Mouse (Mus musculus) intestine, embryonic 14.5 days (tissue): ENCODE results near the gene Grhpr. TPM values are rescaled to one million over a fixed set of nuclear protein-coding genes. Genes with fewer than 3 reads are reported as not detected.
"Not testable (repeated sequence)": the region's sequence is repeated elsewhere in the genome, so short reads cannot be mapped to it uniquely, and the experiment has no call there.

Experiments
- ATAC-seq: fragments of 200-750 bp; cut with Nextera tagmentation; replicated peaks from 2 replicates; pipeline ENCODE4 v1.8.0; 2017; ENCODE audit warnings: low read depth, moderate number of reproducible peaks, moderate TSS enrichment, moderate library complexity; ENCODE audit not compliant: low FRiP score, low TSS enrichment
- DNase-seq: peaks from one replicate; pipeline ENCODE4 v3.0.0-alpha.2; 2018; ENCODE audit warnings: low spot score
- H3K27ac ChIP-seq: fragments of 300-500 bp; sonication (generic); 2 replicates; pipeline ENCODE4 v1.5.1; 2014; ENCODE audit warnings: low read depth, mild to moderate bottlenecking, control low read depth
- H3K27me3 ChIP-seq: fragments of 300-500 bp; sonication (generic); replicated peaks from 2 replicates; pipeline ENCODE4 v1.6.1; 2014; ENCODE audit warnings: low read length, control low read depth; ENCODE audit not compliant: control insufficient read depth, insufficient read depth
- H3K36me3 ChIP-seq: fragments of 300-500 bp; sonication (generic); 2 replicates; pipeline ENCODE4 v1.6.1; 2014; ENCODE audit warnings: low read length, control low read depth; ENCODE audit not compliant: control insufficient read depth, insufficient read depth
- H3K4me1 ChIP-seq: fragments of 300-500 bp; sonication (generic); replicated peaks from 2 replicates; pipeline ENCODE4 v1.6.1; 2014; ENCODE audit warnings: low read length, control low read depth, mixed read lengths; ENCODE audit not compliant: control insufficient read depth, insufficient read depth
- H3K4me2 ChIP-seq: fragments of 300-500 bp; sonication (generic); 2 replicates; pipeline ENCODE4 v1.6.1; 2014; ENCODE audit warnings: low read length
- H3K4me3 ChIP-seq: fragments of 300-500 bp; sonication (generic); 2 replicates; pipeline ENCODE4 v1.5.1; 2014; ENCODE audit warnings: low read depth, low read length, control low read depth, mixed read lengths
- H3K9ac ChIP-seq: fragments of 300-500 bp; sonication (generic); 2 replicates; pipeline ENCODE4 v1.6.1; 2014; ENCODE audit warnings: mild to moderate bottlenecking, low read length
- H3K9me3 ChIP-seq: fragments of 300-500 bp; sonication (generic); 2 replicates; pipeline ENCODE4 v1.6.1; 2016; ENCODE audit warnings: low read length, control low read depth; ENCODE audit not compliant: control insufficient read depth
- WGBS: fragments of 180-500 bp; shearing (Covaris S2); extraction: QIAGEN DNeasy Blood & Tissue Kit; methylation state at CpG from one replicate; pipeline ENCODE4 v1.1.7; 2014; 5-methylcytosine and 5-hydroxymethylcytosine counted together
- polyA plus RNA-seq: library from polyadenylated mRNA; unstranded; fragments of >200 nt; fragmentation: Nextera tagmentation; extraction: Ambion mirVana; gene quantifications from 2 replicates; pipeline ENCODE4 v1.2.1, GENCODE M21; 2014

Grhpr gene
- polyA plus RNA-seq, 1 experiment from 2014 or later: 70.6 TPM

GRCm38 (mm10) chr4:44978175-44978574 lies 3.0 kb upstream of the Grhpr start:
- Histone ChIP-seq H3K27ac (no peak overlapping the region), H3K9me3 (no peaks in the 10 kb centered on the region), H3K36me3 (no peaks in the 10 kb centered on the region), H3K4me2 (no peak overlapping the region), H3K9ac (no peak overlapping the region), H3K4me3 (no peak overlapping the region), H3K27me3 (no peaks in the 10 kb centered on the region), H3K4me1 (peaks cover 7% of the 10 kb centered on the region)
- 63% methylated on average over 5 of the region's 5 CpGs for WGBS
- ATAC-seq (no peak), DNase-seq (no peak)

- Histone ChIP-seq H3K4me3 (no peak overlapping the region), H3K4me1 (peaks cover 9% of the 10 kb centered on the region), H3K27ac (no peak overlapping the region), H3K36me3 (0 out of 2 replicates have a peak, but pooled peaks cover 10% of the 10 kb centered on the region), H3K4me2 (no peak overlapping the region), H3K27me3 (no peaks in the 10 kb centered on the region), H3K9me3 (no peaks in the 10 kb centered on the region), H3K9ac (no peak overlapping the region)
- WGBS: 59% methylated on average over 7 of the region's 7 CpGs
- no peak for ATAC-seq
- DNase-seq: no peak
Measured at GRCm38 (mm10) chr4:44979794-44980338, 1.3 kb upstream of the Grhpr start.

- peak overlapping the region; percentile 78 for H3K9ac ChIP-seq
- H3K4me1 ChIP-seq: peaks cover 9% of the 10 kb centered on the region
- peak overlapping the region; percentile 77 for H3K4me3 ChIP-seq
- no peaks in the 10 kb centered on the region for H3K9me3 ChIP-seq
- DNase-seq: no peak
- no peak for ATAC-seq
- H3K27me3 ChIP-seq: no peaks in the 10 kb centered on the region
- WGBS: 39% methylated on average over 5 of the region's 5 CpGs
- H3K27ac ChIP-seq: no peak overlapping the region
- H3K36me3 ChIP-seq: 0 out of 2 replicates have a peak, but pooled peaks cover 11% of the 10 kb centered on the region
- peak overlapping the region; percentile 90 for H3K4me2 ChIP-seq
Measured at GRCm38 (mm10) chr4:44981974-44982287, 736 bp downstream of the Grhpr start.

- H3K9ac ChIP-seq: no peak overlapping the region
- WGBS: 65% methylated on average over 11 of the region's 11 CpGs
- H3K4me3 ChIP-seq: no peak overlapping the region
- H3K4me2 ChIP-seq: peak overlapping the region; percentile 90
- H3K36me3 ChIP-seq: peaks cover 16% of the 10 kb centered on the region
- DNase-seq (no peak), ATAC-seq (no peak)
- no peaks in the 10 kb centered on the region for H3K27me3 ChIP-seq
- no peaks in the 10 kb centered on the region for H3K9me3 ChIP-seq
- H3K4me1 ChIP-seq: peaks cover 9% of the 10 kb centered on the region
- H3K27ac ChIP-seq: no peak overlapping the region
Measured at GRCm38 (mm10) chr4:44982440-44983130, 1.4 kb downstream of the Grhpr start.

- Histone ChIP-seq H3K4me2 (peak overlapping the region; percentile 24), H3K27ac (no peak overlapping the region), H3K36me3 (peaks cover 21% of the 10 kb centered on the region), H3K4me3 (no peak overlapping the region), H3K9me3 (no peaks in the 10 kb centered on the region), H3K9ac (no peak overlapping the region), H3K4me1 (peaks cover 9% of the 10 kb centered on the region), H3K27me3 (no peaks in the 10 kb centered on the region)
- WGBS: 69% methylated on average over 10 of the region's 10 CpGs
- ATAC-seq: no peak
- DNase-seq: no peak
Measured at GRCm38 (mm10) chr4:44983131-44983740, 2.0 kb downstream of the Grhpr start.

GRCm38 (mm10) chr4:44990560-44990959 lies 9.4 kb downstream of the Grhpr start:
- no peaks in the 10 kb centered on the region for H3K4me1 ChIP-seq
- no peak overlapping the region for H3K9ac ChIP-seq
- no peak overlapping the region for H3K4me3 ChIP-seq
- ATAC-seq (no peak), DNase-seq (no peak)
- no peak overlapping the region for H3K27ac ChIP-seq
- H3K27me3 ChIP-seq: no peaks in the 10 kb centered on the region
- H3K4me2 ChIP-seq: no peak overlapping the region
- whole genome bisulfite sequencing: 93% methylated on average over 5 of the region's 5 CpGs
- no peaks in the 10 kb centered on the region for H3K9me3 ChIP-seq
- peaks cover 64% of the 10 kb centered on the region for H3K36me3 ChIP-seq

- H3K4me2 ChIP-seq, H3K9me3 ChIP-seq, H3K27me3 ChIP-seq, H3K27ac ChIP-seq, H3K4me1 ChIP-seq, DNase-seq, ATAC-seq, H3K9ac ChIP-seq, H3K4me3 ChIP-seq: not testable (repeated sequence)
- H3K36me3 ChIP-seq: peaks cover 62% of the 10 kb centered on the region
- WGBS: 94% methylated on average over 11 of the region's 11 CpGs
Measured at GRCm38 (mm10) chr4:44992330-44992729, 11.1 kb downstream of the Grhpr start.

- not testable (repeated sequence) for H3K9me3 ChIP-seq, H3K9ac ChIP-seq, H3K27me3 ChIP-seq, ATAC-seq, DNase-seq, H3K4me1 ChIP-seq, H3K4me2 ChIP-seq, H3K4me3 ChIP-seq, H3K27ac ChIP-seq
- peaks cover 55% of the 10 kb centered on the region for H3K36me3 ChIP-seq
- 72% methylated on average over 14 of the region's 14 CpGs for WGBS
Measured at GRCm38 (mm10) chr4:44993179-44993578, 12.0 kb downstream of the Grhpr start.

- 89% methylated on average over 9 of the region's 9 CpGs for WGBS
- Histone ChIP-seq H3K27me3 (no peaks in the 10 kb centered on the region), H3K9ac (no peak overlapping the region), H3K9me3 (no peaks in the 10 kb centered on the region), H3K4me3 (no peak overlapping the region), H3K27ac (no peak overlapping the region), H3K4me2 (no peak overlapping the region), H3K36me3 (peaks cover 48% of the 10 kb centered on the region), H3K4me1 (no peaks in the 10 kb centered on the region)
- no peak for ATAC-seq
- DNase-seq: no peak
Measured at GRCm38 (mm10) chr4:44993847-44994246, 12.7 kb downstream of the Grhpr start.
